Mouse (Mus musculus): ENCODE results near the gene Ninj1. TPM values are rescaled to one million over a fixed set of nuclear protein-coding genes. Genes with fewer than 3 reads are reported as not detected.
A peak's percentile ranks its signal among the peaks of the same experiment; 100 is the strongest.

The Ninj1 gene
- polyA plus RNA-seq (2012; rRNA removed) (29.0 and 43.5 TPM in 2 replicates), polyA plus RNA-seq (2014; fragmentation: Nextera tagmentation; extraction: Ambion mirVana) (43.7 and 45.6 TPM in 2 replicates)

DNA sequence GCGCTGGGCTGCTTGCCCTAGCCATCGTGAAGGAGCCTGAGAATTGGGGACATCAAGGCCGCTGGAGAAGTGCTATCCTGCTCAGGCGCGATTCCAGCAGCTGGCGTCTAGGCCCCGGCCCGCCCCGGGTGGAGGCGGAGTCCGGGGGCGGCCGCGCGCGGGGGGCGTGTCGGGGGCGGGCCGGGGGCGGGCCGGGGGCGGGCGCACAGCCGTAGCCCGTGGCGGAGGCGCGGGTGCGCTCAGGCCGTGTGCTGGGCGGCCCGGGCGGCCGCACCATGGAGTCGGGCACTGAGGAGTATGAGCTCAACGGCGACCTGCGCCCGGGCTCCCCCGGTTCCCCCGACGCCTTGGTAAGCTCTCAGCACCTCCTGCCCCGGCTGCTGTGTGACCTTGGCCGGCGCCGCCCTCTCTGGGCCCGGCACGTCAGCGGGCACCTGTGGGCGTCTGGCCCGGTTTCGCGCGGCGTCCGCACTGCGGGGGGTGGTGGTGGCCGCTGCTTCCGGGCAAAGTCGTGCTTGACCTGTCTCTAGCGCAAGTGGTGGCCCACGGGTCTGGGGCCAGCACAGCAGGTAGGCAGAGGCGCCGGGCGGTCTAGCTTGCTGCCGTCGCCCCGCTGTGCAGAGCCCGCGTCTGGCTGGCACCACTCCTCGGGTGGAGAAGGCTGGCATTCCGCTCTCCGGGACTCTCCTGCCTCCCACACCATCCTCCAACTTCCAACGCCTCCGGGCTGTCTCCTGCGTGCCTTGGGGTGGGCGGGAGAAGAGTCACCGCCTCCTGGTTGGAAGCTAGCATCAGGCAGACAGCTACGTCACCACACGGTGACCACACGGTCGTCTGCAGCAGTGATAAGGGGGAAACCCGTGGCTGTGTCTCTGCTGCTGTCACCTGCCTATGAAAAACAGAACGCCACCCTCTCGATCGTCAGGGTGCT lies at the start of gene Ninj1:
TSS of gene Ninj1 (plus strand) at position 198 of the 931 bp plus-strand sequence.
- peak; percentile 69 to 82 (median 71) for DNase-seq (ENCODE audit: low read depth in 3 of 3, low spot score in 3 of 3)
- Histone ChIP-seq H3K27me3 (ENCODE audit: control insufficient read depth, insufficient read depth, low read length) (no peaks in the 10 kb centered on the region), H3K36me3 (replicated peaks; ENCODE audit: control insufficient read depth, insufficient read depth, low read depth) (no peaks in the 10 kb centered on the region), H3K4me2 (ENCODE audit: low read depth) (peak within 1 kb of the TSS; percentile 95), H3K4me1 (replicated peaks; ENCODE audit: control insufficient read depth in 2 of 2, insufficient read depth in 2 of 2, low read length in 1 of 2) (peaks cover 8 to 37% of the 10 kb centered on the region in 2 experiments), H3K27ac (peak within 1 kb of the TSS; percentile 20), H3K9me3 (ENCODE audit: control insufficient read depth, low read length) (no peaks in the 10 kb centered on the region), H3K4me3 (ENCODE audit: insufficient read depth in 1 of 2, low read depth in 2 of 2, low read length in 2 of 2) (peak within 1 kb of the TSS; percentile 62 to 70), H3K9ac (replicated peaks) (peak within 1 kb of the TSS; percentile 68)
- peak; percentile 86 for ATAC-seq (ENCODE audit: insufficient read depth)
- under 1% methylated on average over 83 of the region's 87 CpGs for WGBS (ENCODE audit: insufficient replicate concordance)
- TF ChIP-seq CTCF (IDR thresholded peaks at IDR 0.05; ENCODE audit: low read depth) (no peak), EP300 (IDR thresholded peaks at IDR 0.05; ENCODE audit: low read depth) (no peak)

DNA sequence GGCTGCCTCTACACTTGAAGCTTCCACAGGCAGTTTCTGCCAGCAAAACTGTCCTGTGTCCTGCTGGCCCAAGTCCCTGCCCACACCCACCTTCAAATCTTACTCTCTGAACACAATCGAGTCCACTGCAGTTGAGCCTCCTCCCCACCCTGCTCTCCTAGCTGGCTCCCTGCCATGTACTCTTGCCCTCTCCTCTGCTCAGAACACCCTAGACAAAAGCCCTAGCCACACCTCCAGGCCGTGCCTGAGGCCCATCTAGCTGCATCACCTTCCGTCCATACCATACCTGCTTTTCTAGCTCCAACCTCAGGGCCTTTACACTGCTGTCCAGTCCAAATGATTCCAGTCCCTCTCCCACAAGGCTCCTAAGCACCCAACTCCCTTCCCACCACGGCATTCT lies 46.7 kb upstream of the Ninj1 start:
- Histone ChIP-seq H3K27me3 (ENCODE audit: control insufficient read depth, insufficient read depth, low read length) (peaks cover 9% of the 10 kb centered on the region), H3K27ac (no peak overlapping the region), H3K4me2 (ENCODE audit: low read depth) (no peak overlapping the region), H3K4me3 (ENCODE audit: insufficient read depth in 1 of 2, low read depth in 2 of 2, low read length in 2 of 2) (no peak overlapping the region), H3K9me3 (ENCODE audit: control insufficient read depth, low read length) (no peaks in the 10 kb centered on the region), H3K4me1 (replicated peaks; ENCODE audit: control insufficient read depth in 2 of 2, insufficient read depth in 2 of 2, low read length in 1 of 2) (no peaks in the 10 kb centered on the region), H3K9ac (replicated peaks) (no peak overlapping the region), H3K36me3 (replicated peaks; ENCODE audit: control insufficient read depth, insufficient read depth, low read depth) (no peaks in the 10 kb centered on the region)
- no peak for TF ChIP-seq CTCF (IDR thresholded peaks at IDR 0.05; ENCODE audit: low read depth)
- ATAC-seq (ENCODE audit: insufficient read depth) (no peak), DNase-seq (ENCODE audit: low read depth in 3 of 3, low spot score in 3 of 3) (no peak)
- 51% methylated on average over 4 of the region's 4 CpGs for WGBS (ENCODE audit: insufficient replicate concordance)

DNA sequence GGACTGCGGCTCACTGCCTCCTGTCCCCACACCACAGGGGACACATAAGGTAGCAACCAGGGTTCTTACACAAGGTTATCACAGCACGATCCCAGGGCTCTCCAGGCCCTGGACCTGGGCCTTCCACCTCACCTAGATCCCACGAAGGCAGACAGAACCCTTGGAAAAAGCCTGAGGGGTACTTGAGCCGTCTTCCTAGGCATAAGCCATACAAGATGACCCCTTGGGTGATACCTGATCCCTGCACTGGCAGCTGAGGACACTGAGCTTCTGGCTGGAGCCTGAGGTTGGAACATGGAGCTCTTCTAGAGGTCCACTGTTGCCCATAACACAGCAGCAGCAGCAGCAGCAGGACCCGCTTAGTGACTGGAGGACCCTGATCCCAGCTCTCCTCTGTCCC lies 44.9 kb upstream of the Ninj1 start:
- H3K27me3 ChIP-seq (ENCODE audit: control insufficient read depth, insufficient read depth, low read length): peaks cover 28% of the 10 kb centered on the region
- TF ChIP-seq EP300 (IDR thresholded peaks at IDR 0.05; ENCODE audit: low read depth) (no peak), CTCF (IDR thresholded peaks at IDR 0.05; ENCODE audit: low read depth) (no peak)
- no peak overlapping the region for H3K9ac ChIP-seq (replicated peaks)
- DNase-seq (ENCODE audit: low read depth in 3 of 3, low spot score in 3 of 3) (no peak), ATAC-seq (ENCODE audit: insufficient read depth) (no peak)
- no peaks in the 10 kb centered on the region for H3K36me3 ChIP-seq (replicated peaks; ENCODE audit: control insufficient read depth, insufficient read depth, low read depth)
- H3K9me3 ChIP-seq (ENCODE audit: control insufficient read depth, low read length): no peaks in the 10 kb centered on the region
- H3K4me3 ChIP-seq (ENCODE audit: insufficient read depth in 1 of 2, low read depth in 2 of 2, low read length in 2 of 2): no peak overlapping the region
- H3K4me1 ChIP-seq (replicated peaks; ENCODE audit: control insufficient read depth in 2 of 2, insufficient read depth in 2 of 2, low read length in 1 of 2): no peaks in the 10 kb centered on the region
- WGBS (ENCODE audit: insufficient replicate concordance): 63% methylated on average over 5 of the region's 5 CpGs
- no peak overlapping the region for H3K4me2 ChIP-seq (ENCODE audit: low read depth)
- H3K27ac ChIP-seq: no peak overlapping the region

DNA sequence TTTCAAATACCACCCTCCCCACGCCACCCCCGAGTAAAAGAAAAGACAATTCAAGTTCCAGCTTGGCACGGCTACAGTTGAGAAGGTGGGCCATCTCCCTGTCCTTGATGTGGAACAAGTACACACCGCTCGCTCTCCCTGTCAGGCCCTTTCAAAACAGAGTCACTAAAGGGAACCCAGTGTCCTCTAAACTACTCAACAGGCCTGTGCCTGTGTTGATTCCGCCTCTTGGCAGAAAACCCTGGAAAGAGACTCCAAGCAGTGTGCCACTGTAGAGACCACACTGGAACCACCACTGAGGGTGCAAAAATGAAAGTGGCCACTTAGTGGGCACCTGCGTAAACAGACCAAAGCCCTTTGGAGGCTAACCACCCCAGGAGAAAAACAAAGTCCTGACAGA lies 44.0 kb upstream of the Ninj1 start:
- 72% methylated on average over 7 of the region's 7 CpGs for WGBS (ENCODE audit: insufficient replicate concordance)
- no peak overlapping the region for H3K9ac ChIP-seq (replicated peaks)
- no peak overlapping the region for H3K4me3 ChIP-seq (ENCODE audit: insufficient read depth in 1 of 2, low read depth in 2 of 2, low read length in 2 of 2)
- H3K9me3 ChIP-seq (ENCODE audit: control insufficient read depth, low read length): no peaks in the 10 kb centered on the region
- ATAC-seq (ENCODE audit: insufficient read depth) (no peak), DNase-seq (ENCODE audit: low read depth in 3 of 3, low spot score in 3 of 3) (no peak)
- no peaks in the 10 kb centered on the region for H3K36me3 ChIP-seq (replicated peaks; ENCODE audit: control insufficient read depth, insufficient read depth, low read depth)
- peaks cover 37% of the 10 kb centered on the region for H3K27me3 ChIP-seq (ENCODE audit: control insufficient read depth, insufficient read depth, low read length)
- TF ChIP-seq EP300 (IDR thresholded peaks at IDR 0.05; ENCODE audit: low read depth) (no peak), CTCF (IDR thresholded peaks at IDR 0.05; ENCODE audit: low read depth) (no peak)
- no peaks in the 10 kb centered on the region for H3K4me1 ChIP-seq (replicated peaks; ENCODE audit: control insufficient read depth in 2 of 2, insufficient read depth in 2 of 2, low read length in 1 of 2)
- H3K27ac ChIP-seq: no peak overlapping the region
- H3K4me2 ChIP-seq (ENCODE audit: low read depth): no peak overlapping the region

DNA sequence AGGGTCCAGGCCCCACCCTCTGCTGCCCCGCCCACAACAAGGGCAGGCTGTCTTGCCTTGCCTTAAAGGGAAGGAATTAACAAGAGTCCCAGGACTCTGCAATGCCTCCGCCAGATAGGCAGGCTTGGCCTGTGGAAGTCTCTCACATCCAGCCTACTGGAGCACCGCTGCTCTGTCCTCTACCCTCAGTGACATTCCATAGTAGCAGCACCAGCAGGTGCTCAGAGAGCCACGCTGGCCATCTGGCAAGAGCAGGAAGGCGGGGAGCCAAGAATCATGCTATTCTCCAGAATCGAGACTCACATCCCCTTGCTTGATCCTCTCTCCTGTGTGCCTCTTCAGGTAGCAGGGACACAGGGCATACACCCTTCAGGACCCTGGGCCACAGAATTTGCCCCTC lies 42.8 kb upstream of the Ninj1 start:
- Histone ChIP-seq H3K36me3 (replicated peaks; ENCODE audit: control insufficient read depth, insufficient read depth, low read depth) (no peaks in the 10 kb centered on the region), H3K9ac (replicated peaks) (no peak overlapping the region), H3K4me3 (ENCODE audit: insufficient read depth in 1 of 2, low read depth in 2 of 2, low read length in 2 of 2) (no peak overlapping the region), H3K27me3 (ENCODE audit: control insufficient read depth, insufficient read depth, low read length) (peaks cover 42% of the 10 kb centered on the region), H3K27ac (no peak overlapping the region), H3K4me1 (replicated peaks; ENCODE audit: control insufficient read depth in 2 of 2, insufficient read depth in 2 of 2, low read length in 1 of 2) (no peaks in the 10 kb centered on the region), H3K9me3 (ENCODE audit: control insufficient read depth, low read length) (no peaks in the 10 kb centered on the region), H3K4me2 (ENCODE audit: low read depth) (no peak overlapping the region)
- DNase-seq (ENCODE audit: low read depth in 3 of 3, low spot score in 3 of 3): no peak
- TF ChIP-seq EP300 (IDR thresholded peaks at IDR 0.05; ENCODE audit: low read depth) (no peak), CTCF (IDR thresholded peaks at IDR 0.05; ENCODE audit: low read depth) (no peak)
- 46% methylated on average over 6 of the region's 6 CpGs for WGBS (ENCODE audit: insufficient replicate concordance)
- ATAC-seq (ENCODE audit: insufficient read depth): no peak
